16 mouse cellular contexts compared by ENCODE assay signal in the genomic region with DNA sequence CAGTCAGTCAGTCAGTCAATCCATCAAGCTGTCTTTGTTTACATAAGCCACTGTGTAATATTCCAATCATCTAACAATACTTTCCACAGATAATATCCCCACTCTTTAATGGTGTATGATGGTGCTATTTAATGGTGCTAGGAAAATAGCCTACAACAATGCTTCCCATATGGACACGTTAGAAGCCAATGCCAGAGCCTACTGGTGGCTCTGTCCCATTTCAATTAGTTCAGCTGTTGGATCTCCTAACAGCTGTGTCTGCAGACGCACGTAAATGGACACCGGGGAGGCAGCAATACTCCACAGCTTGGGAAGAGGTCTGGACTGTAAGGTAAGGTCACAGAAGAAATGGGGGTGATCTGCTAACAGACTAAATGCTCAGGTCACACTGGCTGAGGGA.
"Had no signal": no experiment of that assay in that cellular context is flagged by ENCODE, and none has a peak within 500 bp of the region (broad histone marks: within the 10 kb centered on the region; RNA-seq: fewer than 3 reads in every experiment).

No protein-coding gene starts in this region.

- H3K4me3 ChIP-seq: left cerebral cortex, adult 2 months; limb, embryonic 13.5 days; liver, embryonic 13.5 days; neural tube, embryonic 12.5 days had no signal

- ATAC-seq: intestine, postnatal 0 days had no signal

- H3K4me1 ChIP-seq: limb, embryonic 13.5 days; liver, embryonic 13.5 days; neural tube, embryonic 12.5 days had no signal

- H3K4me2 ChIP-seq: limb, embryonic 13.5 days; liver, embryonic 13.5 days; midbrain, embryonic 11.5 days; neural tube, embryonic 12.5 days had no signal

- DNase-seq: kidney, adult 2 months; kidney, postnatal 10 days; kidney, postnatal 36 days; layer of hippocampus, postnatal 36 days; liver, embryonic 13.5 days; lung, adult 2 months; lung, postnatal 14 days; lung, postnatal 4 days; midbrain, embryonic 14.5 days; thymus, postnatal 36 days had no signal

- H3K9ac ChIP-seq: limb, embryonic 13.5 days; liver, embryonic 13.5 days; neural tube, embryonic 12.5 days had no signal

- H3K27ac ChIP-seq: left cerebral cortex, adult 2 months; limb, embryonic 13.5 days; liver, embryonic 13.5 days; neural tube, embryonic 12.5 days; stomach, postnatal 0 days had no signal

- H3K9me3 ChIP-seq: limb, embryonic 13.5 days; liver, embryonic 13.5 days; neural tube, embryonic 12.5 days had no signal

- H3K27me3 ChIP-seq: liver, embryonic 13.5 days; neural tube, embryonic 12.5 days had no signal

- H3K36me3 ChIP-seq: limb, embryonic 13.5 days; liver, embryonic 13.5 days; neural tube, embryonic 12.5 days had no signal
